Mouse (Mus musculus) bone marrow, adult 2 months (tissue): ENCODE measurements around the gene Pou3f1.

Experiments used
- CTCF ChIP-seq: fragments of 200-500 bp; IDR thresholded peaks from 2 replicates; pipeline ENCODE4 v1.5.1; 2011; ENCODE audit warnings: low read length, control low read depth; ENCODE audit not compliant: control insufficient read depth, insufficient read depth
- POLR2A ChIP-seq: fragments of 200-500 bp; IDR thresholded peaks from 2 replicates; pipeline ENCODE4 v1.6.1; 2011; ENCODE audit warnings: low read depth, mild to moderate bottlenecking, control low read depth, low read length, borderline replicate concordance; ENCODE audit not compliant: control insufficient read depth

DNA sequence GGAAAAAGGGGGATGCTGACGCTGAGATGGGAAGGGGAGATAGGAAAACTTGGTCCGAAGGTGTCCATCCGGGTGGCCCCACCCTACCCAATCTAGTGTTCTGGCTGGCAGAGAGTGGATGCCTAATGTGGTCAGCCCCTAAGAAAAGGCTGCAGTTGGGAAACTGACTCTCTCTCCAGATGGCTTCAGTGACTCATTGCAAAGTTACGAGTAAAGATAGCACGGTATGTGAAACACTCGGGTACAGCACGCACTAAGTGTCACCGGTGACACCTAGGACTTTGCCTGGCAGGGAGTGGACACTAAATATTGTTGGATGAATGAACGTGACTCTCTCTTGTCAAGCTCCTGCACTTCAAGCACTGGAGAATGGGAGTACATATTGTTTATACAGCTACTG lies 12.7 kb upstream of the Pou3f1 start:
- TF ChIP-seq CTCF (no peak), POLR2A (no peak)
